Mouse (Mus musculus) small intestine, adult 2 months (tissue): ENCODE results near the gene Exog.

Source experiments
- CTCF ChIP-seq: fragments of 200-500 bp; IDR thresholded peaks from 2 replicates; pipeline ENCODE4 v1.5.1; 2012; ENCODE audit warnings: low read depth, mild to moderate bottlenecking, control low read depth, inconsistent platforms, low read length, moderate library complexity, mixed read lengths; ENCODE audit not compliant: insufficient replicate concordance, insufficient read length; ENCODE audit errors: extremely low read depth
- POLR2A ChIP-seq: fragments of 200-500 bp; IDR thresholded peaks from 2 replicates; pipeline ENCODE4 v1.6.1; 2012; ENCODE audit warnings: low read depth, mild to moderate bottlenecking, control low read depth, inconsistent platforms, low read length, moderate library complexity

GRCm38 (mm10) chr9:119478345-119478744 is 33.6 kb downstream of the Exog start:
- no peak for TF ChIP-seq CTCF
- no peak for TF ChIP-seq POLR2A
